Mouse (Mus musculus): ENCODE results near the gene Tmem200a. TPM values are rescaled to one million over a fixed set of nuclear protein-coding genes. Genes with fewer than 3 reads are reported as not detected.

Gene Tmem200a
- 10 to 100 TPM; 16.4 to 19.5 TPM for total RNA-seq (2021)

GRCm38 (mm10) chr10:26078521-26079142 is at the start of gene Tmem200a:
TSS of gene Tmem200a (minus strand) at chr10:26079052.
- intact Hi-C loops (cut with DNase I): loop anchor here (5.0 kb wide), 2 partner anchors 396 to 456 kb away; no protein-coding TSS in a partner anchor
- peak; percentile 69 to 71 for DNase-seq (ENCODE audit: low spot score in 2 of 2)

GRCm38 (mm10) chr10:26119822-26120183 is 41.0 kb upstream of the Tmem200a start:
- intact Hi-C loops (cut with DNase I): no loop called here
- no peak for DNase-seq (ENCODE audit: low spot score in 2 of 2)

GRCm38 (mm10) chr10:26119067-26119821 is 40.4 kb upstream of the Tmem200a start:
- no peak for DNase-seq (ENCODE audit: low spot score in 2 of 2)
- intact Hi-C loops (cut with DNase I): no loop called here

- DNase-seq (ENCODE audit: low spot score in 2 of 2): no peak
- intact Hi-C loops (cut with DNase I): no loop called here
These were observed 35.6 kb upstream of the Tmem200a start for GRCm38 (mm10) chr10:26114409-26114808.

GRCm38 (mm10) chr10:26103330-26103982 is 24.6 kb upstream of the Tmem200a start:
- DNase-seq (ENCODE audit: low spot score in 2 of 2): no peak
- intact Hi-C loops (cut with DNase I): no loop called here

- DNase-seq (ENCODE audit: low spot score in 2 of 2): no peak
- intact Hi-C loops (cut with DNase I): no loop called here
These were observed 3.2 kb upstream of the Tmem200a start for GRCm38 (mm10) chr10:26082081-26082480.

- DNase-seq (ENCODE audit: low spot score in 2 of 2): no peak
- intact Hi-C loops (cut with DNase I): loop anchor here (5.0 kb wide), 2 partner anchors 397 to 457 kb away; no protein-coding TSS in a partner anchor
These were observed 826 bp upstream of the Tmem200a start for GRCm38 (mm10) chr10:26079678-26080077.

GRCm38 (mm10) chr10:26077671-26078481 is 976 bp downstream of the Tmem200a start, which contains the start of gene Gm9767:
TSS of gene Gm9767 (plus strand) at chr10:26078255.
- peak; percentile 36 to 55 for DNase-seq (ENCODE audit: low spot score in 2 of 2)
- intact Hi-C loops (cut with DNase I): loop anchor here (5.0 kb wide), 2 partner anchors 396 to 456 kb away; no protein-coding TSS in a partner anchor

- intact Hi-C loops (cut with DNase I): loop anchor here (5.0 kb wide), 2 partner anchors 395 to 455 kb away; no protein-coding TSS in a partner anchor
- no peak for DNase-seq (ENCODE audit: low spot score in 2 of 2)
These were observed 1.9 kb downstream of the Tmem200a start for GRCm38 (mm10) chr10:26076949-26077348.

GRCm38 (mm10) chr10:26071986-26072385 is 6.9 kb downstream of the Tmem200a start:
- DNase-seq (ENCODE audit: low spot score in 2 of 2): no peak
- intact Hi-C loops (cut with DNase I): no loop called here

GRCm38 (mm10) chr10:26063071-26063470 is 15.8 kb downstream of the Tmem200a start:
- intact Hi-C loops (cut with DNase I): no loop called here
- no peak for DNase-seq (ENCODE audit: low spot score in 2 of 2)

- peak; percentile 40 to 41 for DNase-seq (ENCODE audit: low spot score in 2 of 2)
- intact Hi-C loops (cut with DNase I): no loop called here
These were observed 19.1 kb downstream of the Tmem200a start for GRCm38 (mm10) chr10:26059662-26060307.

- DNase-seq (ENCODE audit: low spot score in 2 of 2): no peak
- intact Hi-C loops (cut with DNase I): no loop called here
These were observed 27.7 kb downstream of the Tmem200a start for GRCm38 (mm10) chr10:26051177-26051576.

GRCm38 (mm10) chr10:26034931-26035330 is 43.9 kb downstream of the Tmem200a start:
- peak; percentile 81 to 86 for DNase-seq (ENCODE audit: low spot score in 2 of 2)
- intact Hi-C loops (cut with DNase I): no loop called here

- intact Hi-C loops (cut with DNase I): no loop called here
- no peak for DNase-seq (ENCODE audit: low spot score in 2 of 2)
These were observed 60.1 kb downstream of the Tmem200a start for GRCm38 (mm10) chr10:26018740-26019139.

GRCm38 (mm10) chr10:26014298-26014697 is 64.6 kb downstream of the Tmem200a start:
- intact Hi-C loops (cut with DNase I): no loop called here
- no peak for DNase-seq (ENCODE audit: low spot score in 2 of 2)

- intact Hi-C loops (cut with DNase I): no loop called here
- peak in 1 of 2 experiments; percentile 31 for DNase-seq (ENCODE audit: low spot score in 2 of 2)
These were observed 69.9 kb downstream of the Tmem200a start for GRCm38 (mm10) chr10:26008948-26009347.

- intact Hi-C loops (cut with DNase I): no loop called here
- DNase-seq (ENCODE audit: low spot score in 2 of 2): no peak
These were observed 73.4 kb downstream of the Tmem200a start for GRCm38 (mm10) chr10:26005471-26005870.

- no peak for DNase-seq (ENCODE audit: low spot score in 2 of 2)
- intact Hi-C loops (cut with DNase I): no loop called here
These were observed 78.0 kb downstream of the Tmem200a start for GRCm38 (mm10) chr10:26000893-26001292.

Data from left cerebral cortex, postnatal 36 days (tissue).